Mouse (Mus musculus) stomach, embryonic 16.5 days (tissue): ENCODE measurements around the gene Gm49337. TPM values are rescaled to one million over a fixed set of nuclear protein-coding genes. Genes with fewer than 3 reads are reported as not detected.

Source experiments
- ATAC-seq: fragments of 200-750 bp; cut with Nextera tagmentation; 2 replicates; pipeline ENCODE4 v1.8.0; 2017; ENCODE audit warnings: moderate number of reproducible peaks, moderate TSS enrichment; ENCODE audit not compliant: insufficient read depth, low FRiP score
- H3K27ac ChIP-seq: fragments of 300-500 bp; sonication (generic); 2 replicates; pipeline ENCODE4 v1.5.1; 2014; ENCODE audit warnings: low read length
- H3K27me3 ChIP-seq: fragments of 300-500 bp; sonication (generic); 2 replicates; pipeline ENCODE4 v1.6.1; 2014; ENCODE audit warnings: low read length, control low read depth, mixed read lengths; ENCODE audit not compliant: control insufficient read depth, insufficient read depth
- H3K36me3 ChIP-seq: fragments of 300-500 bp; sonication (generic); 2 replicates; pipeline ENCODE4 v1.6.1; 2014; ENCODE audit warnings: low read length; ENCODE audit not compliant: control insufficient read depth, insufficient read depth
- H3K4me1 ChIP-seq: fragments of 300-500 bp; sonication (generic); 2 replicates; pipeline ENCODE4 v1.6.1; 2014; ENCODE audit warnings: low read length, control low read depth, mixed read lengths; ENCODE audit not compliant: control insufficient read depth, insufficient read depth
- H3K4me2 ChIP-seq: fragments of 300-500 bp; sonication (generic); 2 replicates; pipeline ENCODE4 v1.6.1; 2014; ENCODE audit warnings: low read depth, low read length, mixed read lengths
- H3K4me3 ChIP-seq: fragments of 300-500 bp; sonication (generic); replicated peaks from 2 replicates; pipeline ENCODE4 v1.5.1; 2014; ENCODE audit warnings: mild to moderate bottlenecking, low read length
- H3K9ac ChIP-seq: fragments of 300-500 bp; sonication (generic); 2 replicates; pipeline ENCODE4 v1.6.1; 2014; ENCODE audit warnings: low read length
- H3K9me3 ChIP-seq: fragments of 300-500 bp; sonication (generic); replicated peaks from 2 replicates; pipeline ENCODE4 v1.6.1; 2016; ENCODE audit warnings: low read length, control low read depth; ENCODE audit not compliant: control insufficient read depth
- WGBS: fragments of 180-500 bp; shearing (Covaris S2); extraction: QIAGEN DNeasy Blood & Tissue Kit; methylation state at CpG from one replicate; pipeline ENCODE4 v1.1.7; 2014; 5-methylcytosine and 5-hydroxymethylcytosine counted together
- polyA plus RNA-seq: library from polyadenylated mRNA; unstranded; fragments of >200 nt; fragmentation: Nextera tagmentation; extraction: Ambion mirVana; gene quantifications from 2 replicates; pipeline ENCODE4 v1.2.1, GENCODE M21; 2015

Gm49337 gene
- polyA plus RNA-seq = not detected in 2 replicates

DNA sequence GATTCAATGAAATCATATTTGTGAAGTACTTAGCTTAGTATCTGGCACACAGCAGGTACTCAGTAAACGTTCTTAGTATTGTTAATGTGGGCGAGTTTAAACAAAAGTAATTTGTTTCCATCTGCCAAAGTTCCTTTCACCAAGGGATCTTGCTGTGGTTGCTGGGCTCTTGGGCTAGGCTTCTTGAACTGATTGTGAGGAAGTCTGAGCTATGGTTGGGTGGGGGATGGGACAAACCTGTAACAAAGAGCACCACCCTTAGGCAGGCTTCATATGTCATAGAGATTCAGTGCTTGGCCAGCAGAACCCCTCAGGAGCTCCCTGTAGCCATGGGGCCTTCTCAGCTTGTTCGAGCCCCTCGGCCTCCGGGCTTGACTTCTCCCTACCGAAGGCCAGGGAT is at the start of gene Gm49337, which contains the start of gene 1700042G07Rik:
TSS of gene Gm49337 (plus strand) at position 313 of the 400 bp plus-strand sequence.
TSS of gene 1700042G07Rik (plus strand) at position 301 of the 400 bp plus-strand sequence.
- H3K27ac ChIP-seq = peak within 1 kb of the TSS; percentile 24; the same call in 1 of the 2 replicates
- no peak within 1 kb of the TSS for H3K4me3 ChIP-seq
- H3K9ac ChIP-seq = no peak within 1 kb of the TSS
- no peak for ATAC-seq
- 83% methylated on average over 6 of the region's 6 CpGs for WGBS
- no peak within 1 kb of the TSS for H3K4me2 ChIP-seq
- H3K27me3 ChIP-seq = no peaks in the 10 kb centered on the region
- H3K9me3 ChIP-seq = no peaks in the 10 kb centered on the region
- peaks cover 24% of the 10 kb centered on the region for H3K4me1 ChIP-seq
- H3K36me3 ChIP-seq = no peaks in the 10 kb centered on the region

DNA sequence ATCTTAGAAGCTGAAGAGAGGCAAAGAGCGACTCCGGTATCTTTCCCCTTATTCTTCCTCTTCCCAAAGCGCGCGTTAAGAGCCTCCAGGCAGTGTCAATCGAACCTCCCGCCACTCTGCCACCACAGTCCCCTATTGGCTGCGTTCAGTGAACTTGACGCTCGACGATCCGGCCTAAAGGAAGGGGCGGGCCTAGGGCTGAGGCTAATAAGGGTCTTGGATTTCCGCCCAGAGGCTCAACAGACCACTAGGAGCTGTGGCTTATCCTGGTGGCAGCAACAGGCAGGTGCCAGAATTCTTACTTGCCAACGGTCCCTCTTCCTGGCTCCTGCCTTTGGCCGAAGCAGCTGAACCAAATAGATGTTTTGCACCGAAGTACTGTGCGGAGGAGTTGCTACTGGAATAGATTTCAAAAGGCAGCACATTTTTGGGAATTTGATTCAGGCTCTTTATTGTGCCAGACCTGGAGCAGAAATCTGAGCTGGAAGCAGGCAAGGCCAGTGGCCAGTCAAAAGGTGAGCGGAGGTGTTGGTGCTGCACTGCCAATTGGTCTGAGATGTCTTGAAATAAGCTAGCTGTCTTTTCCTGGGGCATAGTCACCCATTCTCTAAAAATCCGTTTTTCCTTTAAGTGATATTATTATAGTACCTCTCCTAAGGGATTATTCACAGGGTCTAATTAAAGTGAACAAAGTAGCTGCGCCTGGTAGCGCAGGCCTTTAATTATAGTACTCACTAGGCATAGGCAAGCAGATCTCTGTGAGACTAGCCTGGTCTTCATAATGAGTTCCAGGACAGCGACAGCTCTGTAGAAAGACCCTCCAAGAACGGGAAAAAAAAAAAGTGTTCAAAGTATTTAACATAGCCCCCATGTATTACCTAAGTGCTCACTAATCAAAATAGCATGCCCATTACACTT is 49.3 kb upstream of the Gm49337 start, which contains the start of the genes Rad54l and Pomgnt1:
TSS of gene Rad54l (minus strand) at position 89 of the 918 bp plus-strand sequence.
TSS of gene Pomgnt1 (plus strand) at position 239 of the 918 bp plus-strand sequence.
- peak within 1 kb of the TSS; percentile 67 for H3K9ac ChIP-seq
- peak; percentile 97 for ATAC-seq
- H3K4me1 ChIP-seq = peaks cover 12% of the 10 kb centered on the region
- peak within 1 kb of the TSS; percentile 72 for H3K4me2 ChIP-seq
- no peaks in the 10 kb centered on the region for H3K27me3 ChIP-seq
- H3K27ac ChIP-seq = peak within 1 kb of the TSS; percentile 25
- no peaks in the 10 kb centered on the region for H3K36me3 ChIP-seq
- WGBS = 4% methylated on average over 24 of the region's 24 CpGs
- peak within 1 kb of the TSS; percentile 68 for H3K4me3 ChIP-seq
- no peaks in the 10 kb centered on the region for H3K9me3 ChIP-seq

DNA sequence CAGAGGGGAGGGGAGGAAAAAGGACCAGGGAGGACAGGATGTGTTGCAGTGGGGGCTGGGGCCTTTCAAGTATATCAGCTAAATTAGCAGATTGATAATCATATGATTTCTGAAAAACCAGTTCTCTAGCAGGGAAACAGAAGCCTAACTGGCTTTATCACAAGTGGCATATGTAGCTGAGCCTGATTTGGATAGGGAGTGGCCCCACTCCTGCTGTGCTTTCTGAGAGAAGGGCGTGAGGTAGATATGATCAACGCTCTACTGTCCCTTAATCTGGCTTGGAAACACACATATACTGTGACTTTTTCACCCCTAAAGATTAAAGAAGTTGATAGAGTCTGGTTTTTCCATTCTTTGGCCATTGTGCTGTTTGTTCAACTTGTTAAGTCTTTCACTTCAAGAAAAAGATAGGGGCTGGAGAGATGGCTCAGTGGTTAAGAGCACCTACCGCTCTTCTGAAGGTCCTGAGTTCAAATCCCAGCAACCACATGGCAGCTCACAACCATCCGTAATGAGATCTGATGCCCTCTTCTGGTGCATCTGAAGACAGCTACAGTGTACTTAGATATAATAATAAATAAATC is 47.3 kb upstream of the Gm49337 start:
- Histone ChIP-seq H3K27me3 (no peaks in the 10 kb centered on the region), H3K9me3 (no peaks in the 10 kb centered on the region), H3K4me2 (no peak overlapping the region), H3K27ac (0 out of 2 replicates have a peak overlapping the region, but pooled peaks have one; percentile 15), H3K4me1 (peaks cover 12% of the 10 kb centered on the region), H3K36me3 (no peaks in the 10 kb centered on the region), H3K4me3 (no peak overlapping the region), H3K9ac (no peak overlapping the region)
- ATAC-seq = no peak
- 89% methylated on average over 4 of the region's 4 CpGs for WGBS

DNA sequence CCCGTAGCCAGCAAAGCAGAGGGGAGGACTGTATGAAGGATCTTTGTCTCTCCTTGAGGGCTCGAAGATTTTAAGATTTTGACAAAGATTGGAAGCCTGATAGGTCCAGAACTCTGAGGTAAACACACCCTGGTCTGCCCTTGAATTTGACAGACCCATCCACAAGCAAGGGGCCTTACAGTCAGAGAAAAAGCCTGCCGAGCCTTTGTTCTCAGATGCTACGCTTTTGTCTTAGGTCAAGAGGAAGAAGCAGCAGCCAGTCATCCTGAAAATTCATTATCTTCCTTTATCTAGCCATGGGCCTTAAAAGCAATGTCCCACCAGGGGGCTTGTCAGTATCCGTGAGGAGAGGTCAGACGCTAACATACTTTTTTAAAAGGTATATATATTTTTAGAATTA is 45.2 kb upstream of the Gm49337 start:
- no peaks in the 10 kb centered on the region for H3K9me3 ChIP-seq
- no peak overlapping the region for H3K27ac ChIP-seq
- WGBS = 73% methylated on average over 6 of the region's 6 CpGs
- no peaks in the 10 kb centered on the region for H3K36me3 ChIP-seq
- ATAC-seq = no peak
- H3K9ac ChIP-seq = no peak overlapping the region
- no peak overlapping the region for H3K4me3 ChIP-seq
- no peak overlapping the region for H3K4me2 ChIP-seq
- peaks cover 6% of the 10 kb centered on the region for H3K4me1 ChIP-seq
- no peaks in the 10 kb centered on the region for H3K27me3 ChIP-seq

DNA sequence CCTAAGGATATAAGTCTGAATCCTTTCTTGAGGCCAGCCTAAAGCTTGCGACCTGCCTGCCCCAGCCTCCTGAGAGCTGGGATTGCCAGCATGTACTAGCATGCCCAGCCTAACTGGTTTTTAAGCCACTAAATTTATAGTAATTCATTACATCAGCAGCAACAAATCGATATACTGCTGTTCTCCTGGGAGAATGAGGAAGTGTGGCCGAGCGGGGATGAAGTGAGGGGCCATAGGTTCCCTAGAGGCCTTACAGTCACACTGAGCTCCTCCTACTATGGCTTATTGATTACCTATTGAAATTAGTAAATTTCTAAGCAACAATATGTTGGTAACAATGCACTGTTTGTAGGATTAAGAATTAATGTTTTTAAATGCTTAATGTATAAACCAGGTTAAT is 40.1 kb upstream of the Gm49337 start:
- no peaks in the 10 kb centered on the region for H3K4me1 ChIP-seq
- 76% methylated on average over 4 of the region's 4 CpGs for WGBS
- no peak for ATAC-seq
- H3K9me3 ChIP-seq = no peaks in the 10 kb centered on the region
- H3K27ac ChIP-seq = no peak overlapping the region
- no peaks in the 10 kb centered on the region for H3K27me3 ChIP-seq
- no peak overlapping the region for H3K9ac ChIP-seq
- H3K4me3 ChIP-seq = no peak overlapping the region
- H3K4me2 ChIP-seq = no peak overlapping the region
- H3K36me3 ChIP-seq = no peaks in the 10 kb centered on the region

DNA sequence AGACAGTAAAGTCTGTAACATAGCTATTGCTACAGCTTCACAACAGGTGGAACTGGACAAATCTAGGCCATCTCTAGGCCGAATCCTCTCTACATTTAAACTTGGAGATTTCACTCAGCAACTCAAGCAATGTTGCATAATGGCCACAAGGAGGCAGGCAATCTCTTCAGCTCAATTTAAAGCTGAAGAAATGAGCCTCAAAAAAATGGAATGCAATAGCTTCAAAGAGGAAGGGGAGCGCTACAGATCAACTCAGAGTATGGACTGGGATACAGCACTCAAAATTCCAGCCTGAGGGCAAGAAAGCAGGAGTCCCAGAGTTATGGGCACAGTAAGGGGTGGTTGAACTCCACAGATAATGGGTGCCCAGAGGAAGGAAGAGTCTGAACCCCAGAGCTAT is 38.2 kb upstream of the Gm49337 start:
- ATAC-seq = no peak
- Histone ChIP-seq H3K36me3 (no peaks in the 10 kb centered on the region), H3K9ac (no peak overlapping the region), H3K27ac (no peak overlapping the region), H3K27me3 (no peaks in the 10 kb centered on the region), H3K4me2 (no peak overlapping the region), H3K9me3 (no peaks in the 10 kb centered on the region), H3K4me3 (no peak overlapping the region), H3K4me1 (no peaks in the 10 kb centered on the region)
- 27% methylated on average over 2 of the region's 2 CpGs for WGBS

DNA sequence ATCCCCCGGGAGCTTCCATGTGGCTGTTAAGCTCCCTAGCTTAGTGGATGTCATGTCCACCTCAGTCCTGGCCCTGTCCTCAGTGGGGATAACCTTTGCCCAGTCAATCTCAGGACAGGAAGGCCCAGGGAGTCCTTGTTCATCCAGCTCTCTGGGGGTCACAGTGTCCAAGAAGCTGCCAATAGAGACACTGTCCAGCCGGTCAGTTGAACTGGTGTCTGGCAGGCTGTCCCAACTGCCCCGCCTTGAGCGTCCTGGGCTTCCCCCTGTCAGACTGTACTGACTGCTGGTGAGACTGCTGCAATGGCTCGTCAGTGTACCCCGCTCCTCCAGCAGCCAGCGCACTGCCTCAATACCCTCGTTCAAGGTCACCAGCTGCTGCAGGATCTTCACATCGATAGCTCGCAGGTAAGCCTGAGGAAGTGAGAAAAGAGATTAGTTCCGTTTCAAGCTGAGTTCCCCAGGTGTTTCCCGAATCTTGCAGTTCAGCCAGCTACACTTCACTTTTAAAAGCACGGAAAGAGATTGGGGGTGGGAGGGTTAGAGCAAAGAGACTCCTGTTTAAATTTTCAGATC is 35.7 kb upstream of the Gm49337 start:
- ATAC-seq = no peak
- no peaks in the 10 kb centered on the region for H3K4me1 ChIP-seq
- H3K9ac ChIP-seq = no peak overlapping the region
- no peak overlapping the region for H3K4me3 ChIP-seq
- H3K27me3 ChIP-seq = no peaks in the 10 kb centered on the region
- H3K4me2 ChIP-seq = no peak overlapping the region
- no peaks in the 10 kb centered on the region for H3K9me3 ChIP-seq
- no peak overlapping the region for H3K27ac ChIP-seq
- WGBS = 46% methylated on average over 13 of the region's 13 CpGs
- no peaks in the 10 kb centered on the region for H3K36me3 ChIP-seq

DNA sequence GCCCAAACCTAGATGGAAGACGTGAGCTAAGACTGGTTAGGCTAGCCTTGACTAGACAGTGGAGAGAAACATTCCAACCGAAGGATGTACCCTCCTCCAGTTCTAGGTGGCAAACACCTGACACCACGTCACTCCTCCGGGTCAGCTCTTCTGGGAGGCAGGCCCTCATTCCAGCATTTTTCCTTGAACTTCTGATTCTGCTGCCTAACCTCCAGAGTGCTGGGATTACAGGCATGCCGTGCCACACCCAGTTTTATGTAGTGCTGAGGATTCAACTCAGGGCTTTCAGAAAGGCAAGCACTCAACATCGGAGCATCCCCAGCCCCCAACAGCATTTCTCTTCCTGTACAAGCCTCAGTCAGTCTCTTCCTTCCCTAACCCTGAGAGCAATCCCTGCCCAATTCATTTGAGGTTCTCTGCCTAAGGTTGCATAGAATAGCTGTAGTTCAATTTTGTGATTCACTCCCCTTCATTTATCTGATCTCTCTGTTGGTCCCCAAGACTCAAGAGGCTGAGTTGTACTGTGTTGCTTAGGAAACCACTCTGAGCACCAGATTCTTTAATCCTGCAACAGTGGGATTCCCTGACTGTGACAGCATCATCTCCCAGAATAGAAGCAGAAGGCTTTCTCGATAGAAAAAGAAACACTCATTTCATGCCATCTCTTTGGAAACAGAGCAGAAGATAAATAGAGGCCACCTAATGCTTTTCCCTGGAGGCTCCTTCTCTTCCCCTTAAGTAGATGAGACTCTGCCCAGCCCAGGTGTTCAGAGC is 32.2 kb upstream of the Gm49337 start:
- 78% methylated on average over 7 of the region's 7 CpGs for WGBS
- Histone ChIP-seq H3K27me3 (no peaks in the 10 kb centered on the region), H3K9ac (no peak overlapping the region), H3K36me3 (no peaks in the 10 kb centered on the region), H3K4me1 (peaks cover 6% of the 10 kb centered on the region), H3K4me2 (no peak overlapping the region), H3K9me3 (no peaks in the 10 kb centered on the region), H3K27ac (no peak overlapping the region), H3K4me3 (no peak overlapping the region)
- ATAC-seq = no peak
